Mouse (Mus musculus) heart, postnatal 36 days (tissue): ENCODE measurements around the gene Mad2l2. TPM values are rescaled to one million over a fixed set of nuclear protein-coding genes. Genes with fewer than 3 reads are reported as not detected.
"Not testable (repeated sequence)": the region's sequence is repeated elsewhere in the genome, so short reads cannot be mapped to it uniquely, and the experiment has no call there.

Source experiments
- DNase-seq, 2 experiments: peaks; one replicate each; pipeline ENCODE4 v3.0.0; 2021 to 2022
- intact Hi-C: fragments of 180-260 bp; cut with DNase I; formaldehyde crosslinking; loops from one replicate; pipeline ENCODE4 v1.15.1; 2025
- total RNA-seq, 2 experiments: library from RNA; stranded (reverse); gene quantifications; 2 replicates each; pipeline ENCODE4 v1.2.3; 2021

Mad2l2 gene
- total RNA-seq, 2 experiments from 2014 or later: 10.6 to 11.9 TPM

DNA sequence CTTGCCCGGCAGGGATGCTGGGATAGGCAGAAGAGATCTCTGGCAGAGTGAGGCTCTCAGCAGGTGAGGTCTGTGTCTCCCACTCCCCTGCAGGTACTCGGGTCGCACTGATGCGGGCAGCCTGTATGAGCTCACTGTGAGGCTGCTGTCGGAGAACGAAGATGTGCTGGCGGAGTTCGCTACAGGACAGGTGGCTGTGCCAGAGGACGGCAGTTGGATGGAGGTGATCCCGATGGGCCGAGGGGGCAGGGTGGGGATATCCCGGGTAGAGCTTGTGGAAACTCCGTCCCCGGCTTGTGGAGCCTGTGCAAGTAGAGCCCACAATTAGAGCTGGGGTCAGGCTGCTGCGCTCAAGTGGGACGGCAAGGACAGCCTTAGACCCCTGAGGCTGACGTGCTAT is 35.4 kb downstream of the Mad2l2 start:
- intact Hi-C loops: loop anchor here (2.0 kb wide), 1 partner anchor 25 kb away; no protein-coding TSS in a partner anchor
- no peak for DNase-seq

DNA sequence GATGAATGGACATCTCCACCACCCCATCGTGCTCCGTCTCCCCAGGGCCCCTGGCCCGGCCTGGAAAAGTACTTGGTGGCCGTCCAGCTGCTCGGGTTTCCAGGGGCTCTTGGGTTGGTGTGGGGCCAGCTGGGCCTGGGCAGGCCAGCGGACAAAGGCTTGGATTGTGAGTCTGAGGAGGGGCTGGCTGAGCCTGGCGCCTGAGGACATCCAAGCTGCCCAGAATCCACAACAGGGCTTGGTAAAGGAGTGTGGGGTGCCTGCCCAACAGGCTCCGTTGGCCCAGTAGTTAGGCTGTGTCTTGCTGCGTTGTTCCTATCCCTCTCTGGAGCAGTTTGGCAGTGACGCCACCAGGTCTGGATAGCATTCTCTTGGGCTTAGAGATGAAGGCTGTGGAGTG is 36.2 kb downstream of the Mad2l2 start:
- DNase-seq: no peak
- intact Hi-C loops: no loop called here

DNA sequence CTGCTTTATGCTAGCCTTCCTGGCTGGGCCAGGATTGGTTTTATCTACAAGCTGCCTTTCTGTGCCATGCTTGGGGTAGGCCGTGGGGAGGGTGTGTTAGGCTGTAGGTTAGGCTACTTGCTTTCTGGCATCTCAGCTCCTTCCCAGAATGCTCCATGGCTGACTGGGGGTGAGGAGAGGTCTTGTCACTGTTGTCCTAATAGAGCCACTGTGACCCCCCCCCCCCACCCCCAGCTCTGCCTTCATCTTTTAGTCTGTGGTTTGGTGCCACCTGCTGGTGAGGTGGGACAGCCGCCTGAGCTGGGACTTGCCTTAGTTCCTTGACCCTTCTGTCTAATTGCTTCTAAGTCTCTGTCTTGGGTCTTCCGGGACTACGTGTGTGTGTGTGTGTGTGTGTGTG is 36.8 kb downstream of the Mad2l2 start:
- peak; percentile 67 to 79 for DNase-seq
- intact Hi-C loops: loop anchor here (1.0 kb wide), 1 partner anchor 53 kb away; no protein-coding TSS in a partner anchor

DNA sequence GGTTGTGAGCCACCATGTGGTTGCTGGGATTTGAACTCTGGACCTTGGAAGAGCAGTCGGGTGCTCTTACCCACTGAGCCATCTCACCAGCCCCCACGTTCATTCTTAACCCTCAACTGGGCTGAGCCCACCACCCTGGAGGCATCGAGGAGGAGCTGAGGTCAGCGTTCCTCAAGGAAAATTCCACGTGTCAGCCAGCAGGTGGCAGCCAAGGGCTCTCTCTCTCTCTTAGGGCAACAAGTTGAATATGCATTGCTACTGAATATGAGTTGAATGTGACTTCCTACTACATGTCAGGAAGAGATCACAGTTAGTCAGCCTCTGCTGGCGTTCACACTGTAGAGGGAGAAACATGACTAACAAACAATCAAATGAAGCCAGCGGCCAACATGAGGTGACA is 38.1 kb downstream of the Mad2l2 start:
- peak; percentile 64 to 75 for DNase-seq
- intact Hi-C loops: no loop called here

DNA sequence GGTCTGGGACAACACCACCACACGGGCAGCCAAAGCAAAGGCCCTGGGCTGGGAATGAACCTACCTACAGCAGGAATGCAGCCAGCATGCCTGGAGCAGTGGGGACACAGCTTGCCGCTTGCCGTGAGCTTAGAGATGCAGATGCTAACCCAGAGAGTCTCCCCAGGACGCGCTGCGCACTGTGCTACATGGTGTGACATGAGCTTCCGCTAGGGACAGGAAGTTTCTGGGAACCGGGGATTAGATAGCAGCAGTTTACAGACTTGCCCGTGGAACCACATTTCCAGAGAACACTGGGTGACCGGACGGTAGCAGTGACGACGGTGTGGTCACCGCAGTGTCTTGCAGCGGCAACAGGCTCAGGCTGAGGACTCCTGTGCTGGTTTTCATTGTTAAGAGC is 39.4 kb downstream of the Mad2l2 start:
- no peak for DNase-seq

DNA sequence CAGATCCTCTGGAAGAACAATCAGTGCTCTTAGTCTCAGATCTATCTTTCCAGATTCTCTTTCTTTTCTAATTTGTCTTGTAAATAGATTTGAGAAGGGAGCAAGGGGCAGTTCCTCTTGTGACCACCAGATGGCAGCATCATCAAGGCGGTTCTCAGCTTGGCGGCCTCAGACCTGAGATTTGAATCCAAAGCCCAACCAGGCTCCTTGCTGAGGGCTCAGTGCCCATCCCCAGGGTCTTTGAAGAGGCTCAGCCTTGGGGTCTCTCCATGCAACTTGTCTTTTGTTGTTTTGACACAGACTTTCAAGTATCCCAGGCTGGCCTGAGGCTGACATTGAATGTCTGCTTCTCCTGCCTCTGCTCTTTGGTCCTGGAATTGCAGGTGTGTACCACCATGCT is 40.7 kb downstream of the Mad2l2 start:
- intact Hi-C loops: loop anchor here (1.0 to 2.0 kb wide), 3 partner anchors 258 to 436 kb away; no protein-coding TSS in a partner anchor
- DNase-seq: peak; percentile 57 to 67

More for the DNA sequence above, 39.4 kb downstream of the Mad2l2 start:
- intact Hi-C loops: no loop called here

DNA sequence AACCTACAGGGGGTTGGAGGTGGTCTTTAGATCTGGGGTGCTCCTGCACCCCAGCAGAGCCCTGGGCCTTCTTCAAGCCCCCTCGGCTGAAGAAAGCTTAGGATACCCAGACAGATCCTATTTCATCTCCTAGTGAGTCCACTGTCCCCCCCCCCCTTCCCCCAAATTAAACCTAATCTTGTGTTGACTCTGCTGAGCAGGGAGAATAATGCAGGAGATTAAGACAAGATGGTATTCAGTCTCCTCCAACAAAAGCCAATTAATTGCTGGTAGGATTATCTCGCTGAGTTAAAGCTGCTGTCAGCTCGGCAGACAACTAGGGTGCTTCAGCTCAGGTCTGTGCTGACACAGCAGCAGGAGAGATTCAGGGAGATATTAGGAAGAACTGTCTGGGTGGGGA is 41.1 kb downstream of the Mad2l2 start:
- intact Hi-C loops: loop anchor here (2.0 kb wide), 1 partner anchor 436 kb away; no protein-coding TSS in a partner anchor
- no peak for DNase-seq

DNA sequence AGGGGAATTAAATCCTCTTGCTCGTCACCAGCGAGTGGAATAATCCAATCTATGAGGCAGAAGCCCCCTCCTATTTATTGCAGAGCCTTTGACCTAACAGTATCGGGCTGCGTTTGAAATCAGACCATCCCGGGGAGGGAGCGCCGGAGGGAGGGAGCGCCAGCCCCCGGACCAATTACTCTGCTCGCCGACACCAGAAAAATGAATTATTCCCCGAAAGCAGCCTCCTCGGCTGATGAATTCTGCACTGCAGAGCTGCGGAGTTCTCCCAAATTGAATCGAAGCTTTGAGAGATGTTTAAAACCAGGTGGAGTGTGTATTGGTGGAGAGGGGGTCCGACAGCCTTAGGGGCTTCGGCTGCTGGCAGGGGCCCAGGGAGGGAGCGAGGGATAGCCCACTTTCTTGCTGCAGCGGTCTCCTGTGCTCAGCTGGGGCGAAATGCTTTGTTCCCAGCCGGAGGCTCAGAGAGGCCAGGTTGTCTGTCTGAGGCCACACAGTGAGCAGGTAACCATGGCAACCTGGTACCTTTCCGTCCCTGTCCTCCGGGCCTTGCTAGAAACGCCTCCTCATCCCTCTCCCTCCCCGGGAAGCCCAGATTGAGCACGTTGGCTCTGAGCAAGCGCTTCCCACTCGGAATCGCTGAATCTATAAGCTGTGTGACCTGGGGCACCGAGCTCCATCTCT is 43.8 kb downstream of the Mad2l2 start:
- intact Hi-C loops: no loop called here
- DNase-seq: no peak

DNA sequence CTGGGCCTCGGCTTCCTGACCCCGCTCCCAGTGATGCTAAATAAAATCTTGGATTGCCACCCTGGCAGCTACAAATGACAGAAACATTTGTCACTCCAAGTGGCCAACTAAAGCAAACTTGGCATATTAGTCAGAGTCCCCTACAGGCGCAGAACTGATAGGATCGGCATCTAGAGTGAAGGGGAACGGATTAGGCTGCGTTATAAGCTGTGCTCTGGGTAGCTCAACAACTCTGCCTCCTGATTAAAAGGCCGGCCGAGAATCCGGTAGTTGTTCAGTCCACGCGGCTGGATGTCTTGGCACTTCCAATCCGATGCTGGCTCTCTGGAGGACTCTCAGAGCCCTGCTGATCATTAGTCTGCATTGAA is 44.3 kb downstream of the Mad2l2 start:
- DNase-seq: no peak
- intact Hi-C loops: no loop called here

DNA sequence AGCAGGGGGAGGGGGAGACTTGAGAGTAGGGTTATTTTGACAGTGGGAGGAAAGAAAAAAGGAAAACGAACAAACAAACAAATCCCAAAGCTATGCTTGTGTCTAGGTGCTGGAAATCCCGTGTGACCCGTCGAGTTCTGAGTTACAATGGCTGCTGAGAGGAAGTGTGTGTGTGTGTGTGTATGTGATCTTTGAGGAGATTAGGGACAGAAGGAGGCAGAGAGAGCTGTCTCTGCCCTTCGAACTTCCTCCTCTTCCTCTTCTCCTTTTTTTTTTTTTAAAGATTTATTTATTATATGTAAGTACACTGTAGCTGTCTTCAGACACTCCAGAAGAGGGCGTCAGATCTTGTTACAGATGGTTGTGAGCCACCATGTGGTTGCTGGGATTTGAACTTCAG is 46.4 kb downstream of the Mad2l2 start:
- DNase-seq, intact Hi-C loops: not testable (repeated sequence)

DNA sequence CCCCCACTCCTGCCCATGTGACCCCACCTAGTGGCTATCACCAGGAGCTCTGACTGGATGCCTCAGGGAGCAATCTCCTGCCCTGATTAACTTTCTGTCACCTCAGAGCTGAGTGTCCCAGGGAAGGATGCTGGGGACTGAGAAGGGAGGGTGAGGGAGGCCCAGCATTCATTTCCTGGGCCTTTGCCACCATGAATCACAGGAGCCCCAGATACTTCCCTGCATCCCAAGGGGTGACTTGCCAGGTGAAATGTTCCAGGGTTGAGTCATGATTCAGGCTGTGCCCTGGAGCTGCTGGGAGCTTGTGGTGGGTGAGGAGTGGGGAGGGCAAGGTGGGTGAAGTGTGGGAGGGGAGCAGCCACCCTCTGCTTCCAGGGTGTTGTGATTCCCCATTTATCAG is 47.5 kb downstream of the Mad2l2 start:
- intact Hi-C loops: no loop called here
- DNase-seq: no peak

DNA sequence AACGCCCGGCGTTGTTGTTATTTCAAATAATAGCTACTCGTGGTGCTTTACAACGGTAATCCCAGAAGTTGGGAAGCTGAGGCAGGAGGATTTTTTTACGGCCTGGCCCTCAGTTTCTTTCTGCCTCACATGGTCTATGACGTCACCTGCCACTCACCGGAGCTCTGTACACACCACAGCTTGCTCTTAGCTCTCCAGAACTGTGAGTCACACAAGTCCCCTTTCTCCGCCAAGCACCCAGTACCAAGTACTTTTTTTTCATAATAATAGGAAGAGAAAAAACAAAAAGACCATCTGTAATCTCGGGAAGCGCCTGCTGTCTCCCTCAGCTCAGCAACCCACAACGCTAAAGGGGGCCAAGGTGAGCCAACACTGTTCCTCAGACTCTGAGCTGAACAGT is 51.3 kb downstream of the Mad2l2 start:
- DNase-seq: no peak
- intact Hi-C loops: no loop called here

DNA sequence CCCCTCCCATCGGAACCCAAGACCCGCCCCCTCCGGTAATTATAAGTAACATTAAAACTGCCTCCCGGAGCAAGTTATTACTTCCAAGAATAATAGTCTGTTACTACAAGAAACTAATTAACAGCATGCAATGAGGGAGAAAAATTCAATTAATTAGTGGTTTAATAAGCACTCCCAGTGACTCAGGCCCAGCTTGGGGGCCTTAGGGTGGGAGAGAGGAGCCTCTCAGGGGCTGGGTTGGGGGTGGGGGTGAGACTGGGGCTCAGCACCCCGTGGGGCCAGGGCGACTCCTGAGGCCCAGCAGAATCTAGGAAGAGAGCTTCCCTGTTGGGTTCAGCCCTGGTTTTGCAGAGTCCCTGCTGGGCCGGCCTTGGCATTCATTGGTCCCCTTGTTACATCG is 52.2 kb downstream of the Mad2l2 start:
- intact Hi-C loops: no loop called here
- DNase-seq: no peak

DNA sequence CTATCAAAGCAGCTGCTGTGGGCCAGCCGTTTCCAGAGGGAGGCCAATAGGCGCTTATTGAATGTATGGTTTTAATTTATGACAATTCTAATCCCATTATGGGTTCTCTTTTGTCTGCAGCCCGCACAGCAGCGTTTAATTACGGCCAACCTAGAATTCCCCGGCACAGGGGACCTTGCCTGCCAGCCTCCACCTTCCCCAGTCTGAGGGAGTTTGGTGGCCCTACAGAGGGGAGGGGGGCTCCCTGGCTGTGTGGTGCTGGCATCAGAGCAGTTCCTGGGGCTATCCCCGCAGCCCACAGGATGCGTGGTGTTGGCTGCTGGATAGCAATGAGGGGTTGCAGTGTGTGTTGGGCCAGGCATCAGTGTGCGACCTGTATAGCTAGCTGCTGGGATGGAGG is 54.4 kb downstream of the Mad2l2 start:
- no peak for DNase-seq
- intact Hi-C loops: no loop called here

DNA sequence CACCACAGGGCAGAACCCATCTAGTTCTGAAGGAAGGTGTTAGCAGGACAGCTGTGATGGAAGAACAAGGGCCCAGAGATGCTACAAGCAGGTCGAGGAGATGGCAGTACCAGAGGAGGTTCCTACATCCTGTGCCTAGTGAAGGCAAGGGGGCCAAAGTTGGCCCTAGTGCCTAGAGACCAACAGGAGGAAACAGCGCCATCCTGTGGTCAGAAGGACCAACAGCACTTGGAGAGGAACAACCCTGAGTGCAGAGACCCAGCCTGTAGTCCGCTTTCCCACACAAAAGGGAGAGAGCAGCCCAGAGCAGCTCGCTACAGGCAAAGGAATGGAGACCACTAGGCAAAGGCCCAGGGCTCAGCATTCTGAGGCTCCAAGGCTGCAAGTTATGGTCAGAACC is 55.6 kb downstream of the Mad2l2 start:
- intact Hi-C loops: no loop called here
- DNase-seq: no peak

DNA sequence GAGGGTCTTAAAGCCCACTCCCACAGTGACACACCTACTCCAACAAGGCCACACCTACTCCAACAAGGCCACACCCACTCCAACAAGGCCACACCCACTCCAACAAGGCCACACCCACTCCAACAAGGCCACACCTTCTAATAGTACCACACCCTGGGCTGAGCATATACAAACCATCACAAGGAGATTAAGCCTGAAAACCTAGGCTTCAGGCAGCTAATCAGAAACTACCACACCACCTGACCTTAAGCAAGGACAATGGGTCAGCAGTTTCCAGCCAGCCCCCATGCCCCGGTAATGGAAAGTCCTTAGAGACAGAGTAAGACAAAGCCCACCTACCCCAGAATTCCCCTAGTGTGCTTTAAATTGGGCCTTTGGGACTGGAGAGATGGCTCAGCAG is 58.6 kb downstream of the Mad2l2 start:
- intact Hi-C loops, DNase-seq: not testable (repeated sequence)

DNA sequence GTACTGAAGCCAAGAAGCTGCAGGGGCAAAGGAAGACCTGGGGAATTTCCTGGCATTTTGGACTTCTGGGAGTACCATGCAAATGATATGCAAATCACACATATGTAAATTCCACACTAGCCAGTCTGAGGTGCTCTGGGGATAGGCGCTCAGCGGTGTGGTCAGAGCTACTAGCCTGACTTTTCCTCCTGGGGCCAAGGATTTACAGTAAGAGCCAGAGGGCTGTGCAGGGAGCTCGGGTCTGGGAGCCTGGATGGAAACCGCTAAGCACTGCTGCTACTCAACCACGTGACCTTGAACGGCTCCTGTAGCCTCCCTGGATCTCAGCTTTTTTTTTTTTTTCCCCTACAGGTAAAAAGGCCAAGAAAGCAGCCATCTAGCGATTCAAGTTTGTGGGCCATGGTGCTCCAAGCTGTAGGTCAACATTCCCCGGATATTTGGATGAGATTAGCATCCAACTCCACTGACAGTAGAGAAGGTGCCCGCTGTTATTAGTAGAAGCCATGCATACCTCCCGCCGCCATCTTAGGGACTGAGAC is 62.6 kb downstream of the Mad2l2 start:
- intact Hi-C loops: no loop called here
- DNase-seq: no peak

DNA sequence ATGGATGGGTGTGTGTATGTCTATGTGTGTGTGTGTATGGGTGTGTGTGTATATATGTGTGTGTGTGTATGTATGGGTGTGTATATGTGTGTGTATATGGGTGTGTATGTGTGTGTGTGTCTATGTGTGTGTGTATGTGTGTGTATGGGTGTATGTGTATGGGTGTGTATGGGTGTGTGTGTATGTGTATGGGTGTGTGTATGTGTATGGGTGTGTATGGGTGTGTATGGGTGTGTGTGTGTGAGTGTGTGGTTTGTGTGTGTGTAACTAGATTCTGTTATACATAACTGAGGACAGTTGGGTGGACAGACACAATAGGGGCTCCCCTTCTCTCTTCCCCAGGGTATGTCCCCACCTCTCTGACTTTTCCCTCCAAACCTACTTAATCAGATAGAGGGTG is 64.2 kb downstream of the Mad2l2 start:
- no peak for DNase-seq
- intact Hi-C loops: no loop called here
